Mouse (Mus musculus) ES-E14 (cell line): ENCODE results near the gene Atp8b4.

ENCODE experiments used
- CHD2 ChIP-seq: IDR thresholded peaks from 2 replicates; pipeline ENCODE4 v1.6.1; 2014; ENCODE audit warnings: mild to moderate bottlenecking, low read depth, low read length, inconsistent platforms
- HCFC1 ChIP-seq: IDR thresholded peaks from 2 replicates; pipeline ENCODE4 v1.6.1; 2012; ENCODE audit warnings: low read length, inconsistent platforms, borderline replicate concordance; ENCODE audit not compliant: insufficient read depth

DNA sequence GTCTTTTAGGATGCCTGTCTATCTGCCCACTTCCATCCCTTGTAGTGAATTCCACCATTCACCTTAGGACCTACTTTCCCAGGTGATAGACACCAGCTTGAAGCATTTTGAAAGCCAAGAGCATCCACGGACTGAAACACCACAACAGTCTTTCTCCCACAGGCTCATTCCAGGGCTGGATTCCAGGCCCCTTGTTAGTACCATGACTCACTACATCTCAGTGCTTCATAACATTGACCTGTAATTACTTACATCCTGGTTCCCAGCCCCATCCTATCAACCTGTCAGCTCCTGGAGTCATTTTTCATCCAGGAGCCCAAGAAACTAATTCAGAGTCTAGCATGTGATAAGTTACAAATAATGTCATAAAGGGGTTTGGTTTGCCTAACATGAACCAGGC is 148.7 kb downstream of the Atp8b4 start:
- no peak for TF ChIP-seq CHD2
- no peak for TF ChIP-seq HCFC1
